Mouse (Mus musculus): Measurements from ENCODE around the gene Cmtm7. TPM values are rescaled to one million over a fixed set of nuclear protein-coding genes. Genes with fewer than 3 reads are reported as not detected.
"Not testable (repeated sequence)": the region's sequence is repeated elsewhere in the genome, so short reads cannot be mapped to it uniquely, and the experiment has no call there.

Cmtm7 gene
- polyA plus RNA-seq, 1 experiment from 2014 or later = 70.4 TPM

DNA sequence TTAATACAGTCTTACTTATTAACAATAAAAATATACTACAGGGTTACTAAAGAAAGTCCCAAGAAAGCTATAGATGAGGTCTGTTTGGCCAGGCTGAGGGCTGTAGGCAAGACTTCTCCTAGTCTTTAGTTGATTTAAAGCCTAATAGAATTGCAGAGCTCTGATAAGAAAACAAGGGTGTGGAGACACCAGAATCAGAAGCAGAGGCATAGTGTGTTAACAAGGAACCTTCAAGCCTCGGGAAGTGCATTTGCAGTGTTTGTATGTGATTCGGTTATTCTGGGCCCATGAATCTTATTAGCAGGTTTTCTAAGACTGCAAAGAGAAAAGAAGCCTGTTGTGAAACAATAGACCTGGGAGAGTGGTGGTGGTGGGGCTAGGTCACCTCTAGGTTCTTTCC lies 48.4 kb downstream of the Cmtm7 start:
- Histone ChIP-seq H3K4me3 (peak overlapping the region; percentile 89), H3K4me1 (peaks cover 73% of the 10 kb centered on the region), H3K4me2 (peak overlapping the region; percentile 88), H3K36me3 (peaks cover 16% of the 10 kb centered on the region), H3K9ac (peak overlapping the region; percentile 39; the same call in 1 of the 2 replicates), H3K27ac (0 out of 2 replicates have a peak overlapping the region, but pooled peaks have one; percentile 40), H3K9me3 (replicated peaks) (no peaks in the 10 kb centered on the region), H3K27me3 (replicated peaks) (no peaks in the 10 kb centered on the region)
- ATAC-seq = no peak
- WGBS (ENCODE audit: insufficient replicate concordance) = 20% methylated on average over 2 of the region's 2 CpGs

DNA sequence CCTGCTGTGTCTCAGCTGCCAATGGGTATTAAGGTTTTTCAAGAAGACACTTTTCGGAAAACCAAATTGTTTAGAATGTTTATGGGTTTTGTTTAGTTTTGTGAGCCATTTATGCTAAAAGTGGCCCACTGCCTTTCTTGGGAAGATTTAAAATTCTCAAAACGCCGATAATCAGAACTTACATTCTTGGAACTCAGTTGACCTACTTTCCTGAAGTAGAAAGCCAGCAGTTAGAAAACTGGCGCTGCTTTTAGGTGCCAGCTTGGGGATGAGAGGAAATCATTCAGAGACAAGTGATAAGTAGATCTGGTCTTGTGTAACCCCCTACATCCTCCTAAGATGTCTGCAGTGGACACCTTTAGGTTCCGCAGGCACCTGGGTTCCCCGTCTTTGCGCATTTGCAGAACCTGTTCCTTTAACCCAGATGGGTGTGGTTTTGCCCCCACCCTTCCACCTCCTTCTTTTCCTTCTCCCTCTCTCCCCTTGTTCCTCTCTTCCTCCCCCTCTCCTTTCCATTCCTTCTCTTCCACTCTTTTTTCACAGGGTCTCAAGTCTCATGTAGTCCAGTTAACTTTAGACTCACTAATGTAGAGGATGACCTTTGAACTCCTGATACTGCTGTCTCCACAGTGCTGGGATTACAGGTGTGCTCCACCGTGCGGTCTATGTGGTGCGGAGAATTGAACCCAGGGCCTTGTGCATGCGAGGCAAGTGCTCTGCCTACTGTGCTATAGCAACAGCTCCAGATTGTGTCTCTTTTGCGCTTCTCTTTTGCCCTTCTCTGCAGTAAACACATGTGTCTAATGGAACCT lies 49.6 kb downstream of the Cmtm7 start:
- Histone ChIP-seq H3K27ac (peak overlapping the region; percentile 97), H3K9me3 (replicated peaks) (no peaks in the 10 kb centered on the region), H3K4me2 (peak overlapping the region; percentile 88), H3K36me3 (peaks cover 8% of the 10 kb centered on the region), H3K9ac (peak overlapping the region; percentile 85), H3K4me3 (peak overlapping the region; percentile 89), H3K27me3 (replicated peaks) (no peaks in the 10 kb centered on the region), H3K4me1 (peaks cover 73% of the 10 kb centered on the region)
- WGBS (ENCODE audit: insufficient replicate concordance) = 40% methylated on average over 12 of the region's 12 CpGs
- no peak for ATAC-seq

DNA sequence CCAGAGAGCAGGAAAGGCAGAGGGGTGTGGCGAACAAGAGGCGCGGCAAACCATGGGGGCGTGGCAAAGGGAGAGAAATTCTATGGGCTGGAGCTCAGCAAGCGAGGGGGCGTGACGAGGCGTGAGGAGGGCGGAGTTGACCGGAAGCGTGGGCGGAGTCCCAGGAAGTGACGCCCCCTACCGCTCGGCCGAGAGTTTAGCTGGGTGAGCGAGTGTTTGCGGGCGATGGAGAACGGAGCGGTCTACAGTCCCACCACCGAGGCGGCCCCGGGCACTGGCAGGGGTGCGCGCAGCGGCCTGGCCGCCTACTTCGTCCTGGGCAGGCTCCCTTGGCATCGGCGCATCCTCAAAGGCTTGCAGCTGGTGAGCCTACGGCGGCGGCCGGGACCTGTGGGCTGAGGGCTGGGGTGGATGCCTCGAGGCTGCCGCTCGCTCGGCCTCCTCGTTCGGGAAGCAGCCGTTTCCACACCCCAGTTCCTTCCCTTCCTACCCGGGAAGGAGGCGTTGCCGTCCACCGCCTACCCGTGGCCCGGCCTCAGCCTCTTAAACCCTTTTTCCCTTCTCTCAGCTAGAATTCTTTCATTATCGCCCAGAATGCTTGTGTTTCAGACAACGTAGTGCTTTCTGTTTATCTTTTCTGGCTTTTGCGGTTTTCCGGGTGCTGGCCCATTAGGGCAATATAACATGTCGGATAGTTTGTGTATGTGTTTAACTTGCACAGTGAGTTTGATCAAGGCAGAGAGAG lies 50.5 kb downstream of the Cmtm7 start, which contains the start of gene Cmtm6:
Gene Cmtm6, plus strand, starts transcription at position 106 of the 745 bp plus-strand sequence.
- Histone ChIP-seq H3K4me1 (peaks cover 64% of the 10 kb centered on the region), H3K4me2 (peak within 1 kb of the TSS; percentile 88), H3K4me3 (peak within 1 kb of the TSS; percentile 89), H3K9me3 (replicated peaks) (no peaks in the 10 kb centered on the region), H3K27me3 (replicated peaks) (no peaks in the 10 kb centered on the region), H3K27ac (peak within 1 kb of the TSS; percentile 97), H3K36me3 (peaks cover 3% of the 10 kb centered on the region; the same call in 1 of the 2 replicates), H3K9ac (peak within 1 kb of the TSS; percentile 85)
- peak; percentile 91 for ATAC-seq
- under 1% methylated on average over 53 of the region's 53 CpGs for WGBS (ENCODE audit: insufficient replicate concordance)

DNA sequence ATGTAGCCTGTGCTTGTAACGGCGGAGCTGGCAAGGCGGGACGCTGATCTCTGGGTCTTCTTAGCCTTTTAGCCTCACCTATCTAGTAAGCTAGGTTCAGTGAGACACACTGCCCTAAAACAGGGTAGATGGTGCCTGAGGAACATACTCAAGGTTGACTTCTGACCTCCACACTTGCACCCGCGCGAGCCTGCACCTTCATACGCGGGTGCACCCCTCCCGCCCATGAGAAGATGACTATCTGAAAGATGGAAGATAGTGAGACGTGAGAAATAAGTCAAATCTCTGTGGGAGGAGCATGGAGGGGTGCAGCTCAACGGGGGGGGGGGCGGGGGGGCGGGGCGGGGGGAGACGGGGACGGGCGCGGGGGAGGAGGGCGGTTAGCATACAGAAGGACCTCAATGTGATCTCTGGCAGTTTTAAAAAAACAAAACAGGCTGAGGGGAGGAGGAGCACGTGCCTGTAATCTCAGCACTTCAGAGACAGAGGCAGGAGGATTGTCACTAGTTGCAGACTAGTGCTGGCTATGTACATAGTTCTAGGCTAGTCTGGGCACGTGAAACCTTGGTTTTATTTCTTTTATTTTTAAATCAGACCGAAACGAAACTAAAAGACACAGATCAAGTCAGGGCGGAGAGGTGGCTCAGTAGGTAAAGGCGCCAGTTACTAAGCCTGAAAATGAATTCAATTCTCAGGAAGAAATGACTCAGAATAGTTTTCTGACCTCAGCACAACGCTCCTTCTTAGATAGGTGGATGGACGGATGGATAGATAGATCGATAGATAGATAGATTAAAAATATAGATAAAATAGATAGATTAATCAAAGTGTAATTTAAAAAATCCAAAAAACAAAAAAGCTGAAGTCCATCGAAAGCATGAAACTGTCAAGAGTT lies 51.5 kb downstream of the Cmtm7 start:
- Histone ChIP-seq H3K36me3 (peaks cover 5% of the 10 kb centered on the region; the same call in 1 of the 2 replicates), H3K4me3 (peak overlapping the region; percentile 89), H3K9me3 (replicated peaks) (no peaks in the 10 kb centered on the region), H3K27me3 (replicated peaks) (no peaks in the 10 kb centered on the region), H3K4me1 (peaks cover 63% of the 10 kb centered on the region), H3K27ac (peak overlapping the region; percentile 58), H3K4me2 (peak overlapping the region; percentile 88), H3K9ac (peak overlapping the region; percentile 45)
- ATAC-seq = no peak
- WGBS (ENCODE audit: insufficient replicate concordance) = 21% methylated on average over 23 of the region's 30 CpGs

DNA sequence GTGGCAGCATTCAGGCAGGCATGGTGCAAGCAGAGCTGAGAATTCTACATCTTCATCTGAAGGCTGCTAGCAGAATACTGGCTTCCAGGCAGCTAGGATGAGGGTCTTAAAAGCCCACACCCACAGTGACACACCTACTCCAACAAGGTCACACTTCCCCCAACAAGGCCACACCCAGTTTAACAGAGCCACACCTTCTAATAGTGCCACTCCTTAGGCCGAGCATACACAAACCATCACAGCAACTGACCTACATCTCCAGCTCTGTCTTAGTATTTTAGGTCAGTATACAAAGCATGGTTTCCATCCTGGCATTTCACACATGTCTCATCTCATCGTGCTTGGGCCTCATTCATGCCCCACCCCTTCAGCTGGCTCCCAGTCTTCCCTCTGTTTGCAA lies 53.2 kb downstream of the Cmtm7 start:
- H3K9ac ChIP-seq; H3K9me3 ChIP-seq (replicated peaks); H3K27me3 ChIP-seq (replicated peaks); ATAC-seq; H3K4me3 ChIP-seq: not testable (repeated sequence)
- Histone ChIP-seq H3K4me1 (peaks cover 45% of the 10 kb centered on the region), H3K27ac (peak overlapping the region; percentile 50; the same call in 1 of the 2 replicates), H3K4me2 (0 out of 2 replicates have a peak overlapping the region, but pooled peaks have one; percentile 4), H3K36me3 (peaks cover 19% of the 10 kb centered on the region)
- 36% methylated on average over 2 of the region's 2 CpGs for WGBS (ENCODE audit: insufficient replicate concordance)

DNA sequence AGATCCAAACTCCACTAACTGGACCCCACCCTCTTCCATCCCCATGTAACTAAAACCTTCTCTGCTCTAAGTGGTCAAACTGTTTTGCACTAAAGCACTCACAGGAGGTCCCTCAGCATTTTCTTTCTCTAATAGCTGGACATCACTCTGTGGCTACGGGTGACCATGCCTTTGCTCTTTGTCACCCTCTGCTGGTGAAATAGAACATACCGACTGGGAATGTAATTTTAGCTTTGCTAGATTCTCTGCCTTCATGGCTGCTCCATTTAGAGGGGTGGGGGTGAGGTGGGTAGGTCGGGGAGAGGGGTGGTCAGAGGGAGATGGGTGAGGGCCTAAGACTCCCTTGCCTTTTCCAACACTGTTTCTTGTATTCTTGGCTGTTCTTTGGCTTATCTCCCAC lies 54.3 kb downstream of the Cmtm7 start:
- no peak overlapping the region for H3K27ac ChIP-seq
- under 1% methylated on average over 3 of the region's 3 CpGs for WGBS (ENCODE audit: insufficient replicate concordance)
- no peak for ATAC-seq
- no peak overlapping the region for H3K4me2 ChIP-seq
- no peak overlapping the region for H3K9ac ChIP-seq
- H3K4me3 ChIP-seq = no peak overlapping the region
- no peaks in the 10 kb centered on the region for H3K9me3 ChIP-seq (replicated peaks)
- H3K4me1 ChIP-seq = peaks cover 34% of the 10 kb centered on the region
- peaks cover 30% of the 10 kb centered on the region for H3K36me3 ChIP-seq
- H3K27me3 ChIP-seq (replicated peaks) = no peaks in the 10 kb centered on the region

DNA sequence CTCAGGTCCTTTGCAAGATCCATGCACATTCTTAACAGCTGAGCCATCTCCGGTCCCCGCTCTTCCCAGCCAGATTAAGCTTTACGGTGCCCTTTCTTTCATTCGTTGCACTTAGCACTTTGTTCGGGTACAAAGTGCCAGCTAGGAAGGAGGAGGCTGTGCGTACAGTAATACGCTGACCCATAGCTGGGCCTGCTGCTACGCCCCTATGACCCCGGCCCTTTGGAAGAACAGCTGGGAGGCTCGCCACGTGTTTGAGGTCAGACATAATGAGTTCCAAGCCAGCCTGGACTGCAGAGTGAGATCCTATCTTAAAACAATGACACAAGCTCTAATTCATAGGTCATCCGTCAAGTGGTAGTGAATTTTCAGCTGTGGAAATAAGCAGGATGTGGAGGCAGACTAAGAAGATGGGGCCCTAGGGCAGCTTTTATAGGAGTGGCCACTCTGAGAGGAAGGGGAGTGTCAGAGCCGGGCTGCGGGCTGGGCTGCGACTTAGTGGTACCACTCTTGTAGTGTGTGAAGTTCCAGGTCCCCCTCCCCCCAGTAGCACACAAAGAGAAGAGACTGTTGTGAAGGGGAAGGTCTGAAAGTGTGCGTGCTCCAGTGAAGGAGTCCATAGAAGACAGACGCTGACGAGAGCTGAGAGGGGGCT lies 64.9 kb downstream of the Cmtm7 start:
- ATAC-seq = peak; percentile 42; the same call in 1 of the 2 replicates
- no peak overlapping the region for H3K9ac ChIP-seq
- WGBS (ENCODE audit: insufficient replicate concordance) = 83% methylated on average over 18 of the region's 18 CpGs
- H3K27me3 ChIP-seq (replicated peaks) = no peaks in the 10 kb centered on the region
- no peak overlapping the region for H3K4me3 ChIP-seq
- 0 out of 2 replicates have a peak, but pooled peaks cover 5% of the 10 kb centered on the region for H3K4me1 ChIP-seq
- H3K4me2 ChIP-seq = no peak overlapping the region
- no peaks in the 10 kb centered on the region for H3K9me3 ChIP-seq (replicated peaks)
- peaks cover 95% of the 10 kb centered on the region for H3K36me3 ChIP-seq
- no peak overlapping the region for H3K27ac ChIP-seq

DNA sequence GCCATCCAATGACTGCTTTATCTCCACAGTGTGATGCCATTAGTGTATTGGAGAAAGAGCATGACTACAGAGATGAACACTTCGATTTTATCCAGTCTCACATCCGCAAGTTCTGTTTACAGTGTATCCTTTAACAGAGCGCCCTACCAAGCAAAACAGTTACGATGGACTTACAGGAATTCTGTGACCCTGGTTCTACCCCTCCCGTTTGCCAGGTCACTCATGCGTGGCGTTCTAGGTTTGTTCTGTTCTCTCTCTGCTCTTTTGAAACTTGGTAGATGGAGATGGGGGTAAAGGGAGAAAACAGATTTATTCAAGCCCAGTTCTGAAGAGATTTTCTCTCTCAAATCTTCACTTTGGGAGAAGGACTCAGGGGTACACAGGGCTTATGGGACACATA lies 68.2 kb downstream of the Cmtm7 start:
- H3K27me3 ChIP-seq (replicated peaks) = no peaks in the 10 kb centered on the region
- no peak overlapping the region for H3K4me2 ChIP-seq
- H3K36me3 ChIP-seq = peaks cover 90% of the 10 kb centered on the region
- ATAC-seq = no peak
- 85% methylated on average over 7 of the region's 7 CpGs for WGBS (ENCODE audit: insufficient replicate concordance)
- H3K9ac ChIP-seq = no peak overlapping the region
- H3K4me3 ChIP-seq = no peak overlapping the region
- H3K9me3 ChIP-seq (replicated peaks) = no peaks in the 10 kb centered on the region
- H3K27ac ChIP-seq = no peak overlapping the region
- H3K4me1 ChIP-seq = 0 out of 2 replicates have a peak, but pooled peaks cover 5% of the 10 kb centered on the region

DNA sequence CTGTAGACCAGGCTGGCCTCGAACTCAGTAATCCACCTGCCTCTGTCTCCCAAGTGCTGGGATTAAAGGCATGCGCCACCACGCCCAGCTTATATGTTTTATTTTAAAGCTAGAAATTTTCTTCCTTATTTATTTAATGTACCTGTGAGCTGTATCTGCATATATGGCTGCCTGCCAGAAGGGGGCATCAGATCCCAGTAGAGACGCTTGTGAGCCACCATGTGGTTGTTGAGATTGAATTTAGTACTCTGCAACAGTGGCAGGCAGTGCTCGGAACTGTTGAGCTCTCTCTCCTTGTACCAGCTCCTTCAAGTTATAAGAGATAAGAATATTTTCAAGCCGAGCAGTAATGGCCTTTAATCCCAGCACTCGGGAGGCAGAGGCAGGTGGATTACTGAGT lies 71.3 kb downstream of the Cmtm7 start:
- H3K4me3 ChIP-seq = no peak overlapping the region
- H3K9ac ChIP-seq = no peak overlapping the region
- no peak for ATAC-seq
- H3K27me3 ChIP-seq (replicated peaks) = no peaks in the 10 kb centered on the region
- H3K9me3 ChIP-seq (replicated peaks) = no peaks in the 10 kb centered on the region
- H3K27ac ChIP-seq = no peak overlapping the region
- no peak overlapping the region for H3K4me2 ChIP-seq
- no peaks in the 10 kb centered on the region for H3K4me1 ChIP-seq
- H3K36me3 ChIP-seq = peaks cover 89% of the 10 kb centered on the region
- WGBS (ENCODE audit: insufficient replicate concordance) = 66% methylated on average over 7 of the region's 7 CpGs

DNA sequence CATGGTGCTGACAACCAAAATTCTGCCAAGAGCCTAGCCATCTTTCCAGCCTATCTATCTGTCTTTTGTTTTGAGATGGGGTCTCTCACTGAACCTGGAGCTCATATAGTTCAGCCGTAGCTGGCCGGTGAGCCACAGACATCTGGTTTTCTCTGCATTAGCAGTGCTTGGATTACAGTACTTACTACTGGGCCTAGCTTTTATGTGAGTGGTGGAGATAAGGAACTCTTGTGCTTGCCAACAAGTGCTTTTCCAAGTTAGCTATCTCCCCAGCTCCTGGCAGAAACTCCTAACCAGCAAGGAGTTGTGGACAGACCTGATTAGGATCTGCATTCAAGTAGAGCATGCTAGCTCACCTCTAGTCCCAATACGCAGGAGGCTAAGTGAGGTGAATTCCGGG lies 73.9 kb downstream of the Cmtm7 start:
- H3K4me1 ChIP-seq = no peaks in the 10 kb centered on the region
- H3K9ac ChIP-seq = no peak overlapping the region
- H3K27me3 ChIP-seq (replicated peaks) = no peaks in the 10 kb centered on the region
- H3K9me3 ChIP-seq (replicated peaks) = no peaks in the 10 kb centered on the region
- no peak overlapping the region for H3K27ac ChIP-seq
- H3K4me3 ChIP-seq = no peak overlapping the region
- no peak for ATAC-seq
- H3K36me3 ChIP-seq = peaks cover 80% of the 10 kb centered on the region
- H3K4me2 ChIP-seq = no peak overlapping the region
- 91% methylated on average over 4 of the region's 4 CpGs for WGBS (ENCODE audit: insufficient replicate concordance)
